Mouse (Mus musculus) kidney, postnatal 0 days (tissue): ENCODE results near the gene Sema6b. TPM values are rescaled to one million over a fixed set of nuclear protein-coding genes. Genes with fewer than 3 reads are reported as not detected.
A peak's percentile ranks its signal among the peaks of the same experiment; 100 is the strongest.

Source experiments
- ATAC-seq: fragments of 200-750 bp; cut with Nextera tagmentation; replicated peaks from 2 replicates; pipeline ENCODE4 v1.8.0; 2017; ENCODE audit warnings: low read depth, moderate number of reproducible peaks, moderate TSS enrichment, moderate library complexity; ENCODE audit not compliant: low FRiP score
- DNase-seq: peaks from one replicate; pipeline ENCODE4 v3.0.0-alpha.2; 2016; ENCODE audit warnings: low spot score
- H3K27ac ChIP-seq: fragments of 300-500 bp; sonication (generic); 2 replicates; pipeline ENCODE4 v1.5.1; 2014; ENCODE audit warnings: mild to moderate bottlenecking
- H3K27me3 ChIP-seq: fragments of 300-500 bp; sonication (generic); 2 replicates; pipeline ENCODE4 v1.6.1; 2014; ENCODE audit warnings: low read length, mixed read lengths; ENCODE audit not compliant: insufficient read depth
- H3K36me3 ChIP-seq: fragments of 300-500 bp; sonication (generic); 2 replicates; pipeline ENCODE4 v1.6.1; 2014; ENCODE audit warnings: low read length, mixed read lengths; ENCODE audit not compliant: insufficient read depth
- H3K4me1 ChIP-seq: fragments of 300-500 bp; sonication (generic); replicated peaks from 2 replicates; pipeline ENCODE4 v1.6.1; 2014; ENCODE audit warnings: antibody characterized with exemption, low read length, mixed read lengths; ENCODE audit not compliant: insufficient read depth
- H3K4me2 ChIP-seq: fragments of 300-500 bp; sonication (generic); 2 replicates; pipeline ENCODE4 v1.6.1; 2014; ENCODE audit warnings: mild to moderate bottlenecking, low read length, moderate library complexity, mixed read lengths
- H3K4me3 ChIP-seq: fragments of 300-500 bp; sonication (generic); replicated peaks from 2 replicates; pipeline ENCODE4 v1.5.1; 2014; ENCODE audit warnings: low read depth, low read length
- H3K9ac ChIP-seq: fragments of 300-500 bp; sonication (generic); 2 replicates; pipeline ENCODE4 v1.6.1; 2014; ENCODE audit warnings: low read depth, low read length
- H3K9me3 ChIP-seq: fragments of 300-500 bp; sonication (generic); replicated peaks from 2 replicates; pipeline ENCODE4 v1.6.1; 2016; ENCODE audit warnings: low read length, inconsistent platforms, mixed read lengths
- CTCF ChIP-seq: IDR thresholded peaks from 2 replicates; pipeline ENCODE4 v1.5.1; 2016; ENCODE audit warnings: antibody characterized with exemption, low read depth, mild to moderate bottlenecking, moderate library complexity
- WGBS: fragments of 180-500 bp; shearing (Covaris S2); extraction: QIAGEN DNeasy Blood & Tissue Kit; methylation state at CpG from one replicate; pipeline ENCODE4 v1.1.7; 2014; 5-methylcytosine and 5-hydroxymethylcytosine counted together
- polyA plus RNA-seq: library from polyadenylated mRNA; unstranded; fragments of >200 nt; fragmentation: Nextera tagmentation; extraction: Ambion mirVana; gene quantifications from 2 replicates; pipeline ENCODE4 v1.2.1, GENCODE M21; 2015

The Sema6b gene
- polyA plus RNA-seq, 1 experiment from 2014 or later, result 1.2 TPM

GRCm38 (mm10) chr17:56131136-56131535, 9.0 kb downstream of the Sema6b start:
- no peak overlapping the region for H3K4me2 ChIP-seq
- H3K9me3 ChIP-seq, result no peaks in the 10 kb centered on the region
- no peak overlapping the region for H3K4me3 ChIP-seq
- H3K9ac ChIP-seq, result no peak overlapping the region
- no peak overlapping the region for H3K27ac ChIP-seq
- DNase-seq (no peak), ATAC-seq (no peak)
- 90% methylated on average over 10 of the region's 10 CpGs for WGBS
- H3K4me1 ChIP-seq, result peaks cover 9% of the 10 kb centered on the region; the same call in 1 of the 2 replicates
- TF ChIP-seq CTCF, result no peak
- H3K36me3 ChIP-seq, result no peaks in the 10 kb centered on the region
- H3K27me3 ChIP-seq, result no peaks in the 10 kb centered on the region

DNA sequence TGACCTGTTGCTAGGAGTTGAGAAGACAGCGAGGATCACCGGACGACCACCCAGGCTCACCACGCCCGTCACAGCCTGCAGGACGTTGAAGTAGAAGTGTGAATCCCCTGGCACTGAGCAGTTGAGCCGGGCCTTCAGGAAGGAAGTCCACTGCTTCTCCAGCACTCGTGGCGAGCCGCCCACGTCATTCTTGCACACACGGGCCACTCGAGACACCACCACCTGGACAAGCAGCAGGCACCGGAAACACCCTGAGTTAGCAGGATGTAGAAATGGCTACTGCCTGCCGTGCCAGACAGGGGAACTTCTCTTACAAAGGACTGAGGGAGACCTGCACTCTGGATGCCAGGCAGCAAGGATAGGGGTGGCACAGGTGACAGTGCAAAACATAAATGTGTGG, 11.9 kb downstream of the Sema6b start:
- ATAC-seq (no peak), DNase-seq (no peak)
- Histone ChIP-seq H3K36me3 (no peaks in the 10 kb centered on the region), H3K27me3 (peaks cover 9% of the 10 kb centered on the region; the same call in 1 of the 2 replicates), H3K27ac (no peak overlapping the region), H3K4me1 (0 out of 2 replicates have a peak, but pooled peaks cover 5% of the 10 kb centered on the region), H3K9ac (no peak overlapping the region), H3K4me3 (no peak overlapping the region), H3K4me2 (no peak overlapping the region), H3K9me3 (no peaks in the 10 kb centered on the region)
- TF ChIP-seq CTCF, result no peak
- 69% methylated on average over 15 of the region's 15 CpGs for WGBS

GRCm38 (mm10) chr17:56126175-56126574, 14.0 kb downstream of the Sema6b start:
- Histone ChIP-seq H3K27me3 (peaks cover 15% of the 10 kb centered on the region), H3K4me3 (no peak overlapping the region), H3K4me1 (0 out of 2 replicates have a peak, but pooled peaks cover 5% of the 10 kb centered on the region), H3K9me3 (no peaks in the 10 kb centered on the region), H3K4me2 (no peak overlapping the region), H3K27ac (no peak overlapping the region), H3K9ac (no peak overlapping the region), H3K36me3 (no peaks in the 10 kb centered on the region)
- ATAC-seq, result no peak
- DNase-seq, result no peak
- TF ChIP-seq CTCF, result no peak
- 78% methylated on average over 11 of the region's 11 CpGs for WGBS

GRCm38 (mm10) chr17:56125276-56125630, 14.9 kb downstream of the Sema6b start:
- no peak for TF ChIP-seq CTCF
- 86% methylated on average over 4 of the region's 4 CpGs for WGBS
- H3K27me3 ChIP-seq, result peaks cover 20% of the 10 kb centered on the region
- DNase-seq, result no peak
- H3K4me1 ChIP-seq, result peaks cover 9% of the 10 kb centered on the region; the same call in 1 of the 2 replicates
- H3K4me3 ChIP-seq, result no peak overlapping the region
- no peaks in the 10 kb centered on the region for H3K9me3 ChIP-seq
- H3K9ac ChIP-seq, result no peak overlapping the region
- no peak for ATAC-seq
- H3K27ac ChIP-seq, result no peak overlapping the region
- no peak overlapping the region for H3K4me2 ChIP-seq
- H3K36me3 ChIP-seq, result no peaks in the 10 kb centered on the region

DNA sequence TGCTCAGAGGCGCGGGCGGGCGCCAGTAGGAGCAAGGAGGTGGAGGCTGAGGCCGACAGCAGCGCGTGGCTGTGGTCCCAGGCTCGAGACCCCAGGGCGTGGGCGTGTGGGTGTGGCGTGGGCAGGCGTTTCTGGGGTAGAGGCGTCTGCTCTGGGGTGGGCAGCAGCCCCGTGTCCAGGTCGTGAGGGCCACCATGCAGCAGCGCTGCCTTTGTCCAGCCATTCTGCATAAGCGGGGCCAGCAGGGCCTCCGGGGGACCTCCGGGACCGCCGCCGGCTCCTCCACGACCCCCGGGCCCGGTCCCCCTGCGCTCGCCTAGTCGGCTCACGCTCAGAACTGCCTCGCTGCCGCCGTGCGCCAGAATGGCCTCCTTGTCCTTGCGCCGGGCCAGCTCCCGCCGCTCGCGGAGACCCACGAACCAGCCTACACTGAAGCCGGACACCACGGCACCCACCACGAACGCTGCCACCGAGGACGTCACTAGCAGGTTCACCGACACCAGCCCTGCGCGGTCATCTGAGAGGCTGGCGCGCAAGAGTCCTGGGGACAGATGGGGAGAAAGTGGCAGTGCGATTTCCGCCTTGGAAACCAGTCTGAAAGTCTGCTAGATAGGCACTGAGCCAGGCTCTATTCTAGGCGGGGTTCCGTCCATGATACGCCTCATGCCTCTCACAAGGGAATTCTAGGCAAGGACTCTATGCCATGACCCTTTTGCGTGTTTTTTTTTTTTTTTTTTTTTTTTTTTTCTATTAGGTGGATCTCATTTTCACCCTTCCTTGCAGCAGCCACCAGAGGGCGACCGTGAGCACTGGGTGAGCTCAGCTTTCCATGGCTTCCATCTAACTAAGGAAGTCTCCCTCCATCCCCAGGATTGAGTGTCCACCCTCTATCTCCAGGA, 15.5 kb downstream of the Sema6b start:
- H3K9me3 ChIP-seq, result no peaks in the 10 kb centered on the region
- peaks cover 24% of the 10 kb centered on the region for H3K27me3 ChIP-seq
- no peaks in the 10 kb centered on the region for H3K36me3 ChIP-seq
- 19% methylated on average over 54 of the region's 59 CpGs for WGBS
- H3K4me3 ChIP-seq, result peak overlapping the region; percentile 38
- ATAC-seq, result 0 out of 2 replicates have a peak, but pooled peaks have one; percentile 0
- peak overlapping the region; percentile 80 for H3K4me2 ChIP-seq
- no peak overlapping the region for H3K27ac ChIP-seq
- DNase-seq, result peak; percentile 51
- H3K4me1 ChIP-seq, result peaks cover 15% of the 10 kb centered on the region
- H3K9ac ChIP-seq, result peak overlapping the region; percentile 47
- peak; percentile 77 for TF ChIP-seq CTCF

GRCm38 (mm10) chr17:56123681-56124340, 16.3 kb downstream of the Sema6b start:
- ATAC-seq, result 0 out of 2 replicates have a peak, but pooled peaks have one; percentile 8
- no peak for TF ChIP-seq CTCF
- H3K4me3 ChIP-seq, result peak overlapping the region; percentile 38
- H3K4me2 ChIP-seq, result peak overlapping the region; percentile 80
- peaks cover 26% of the 10 kb centered on the region for H3K27me3 ChIP-seq
- no peak for DNase-seq
- no peak overlapping the region for H3K27ac ChIP-seq
- 41% methylated on average over 59 of the region's 59 CpGs for WGBS
- no peaks in the 10 kb centered on the region for H3K9me3 ChIP-seq
- no peaks in the 10 kb centered on the region for H3K36me3 ChIP-seq
- H3K4me1 ChIP-seq, result peaks cover 17% of the 10 kb centered on the region
- peak overlapping the region; percentile 47 for H3K9ac ChIP-seq
